Mouse (Mus musculus): Measurements from ENCODE around the gene Ifnl2. TPM values are rescaled to one million over a fixed set of nuclear protein-coding genes. Genes with fewer than 3 reads are reported as not detected.

Ifnl2 gene
- polyA plus RNA-seq, 1 experiment from 2014 or later = not detected

- Histone ChIP-seq H3K9me3 (replicated peaks; ENCODE audit: low read length) (no peaks in the 10 kb centered on the region), H3K4me1 (replicated peaks; ENCODE audit: insufficient read depth, low read length) (peaks cover 2% of the 10 kb centered on the region; the same call in 1 of the 2 replicates), H3K4me2 (ENCODE audit: low read length) (no peak overlapping the region), H3K27me3 (ENCODE audit: insufficient read depth, low read length) (no peaks in the 10 kb centered on the region), H3K27ac (no peak overlapping the region), H3K4me3 (replicated peaks; ENCODE audit: low read depth, low read length) (no peak overlapping the region), H3K36me3 (ENCODE audit: insufficient read depth, low read length) (no peaks in the 10 kb centered on the region), H3K9ac (ENCODE audit: low read depth, low read length) (no peak overlapping the region)
- DNase-seq (ENCODE audit: low spot score) = no peak
- ATAC-seq (replicated peaks; ENCODE audit: low FRiP score, low read depth) = no peak
- no peak for TF ChIP-seq CTCF (IDR thresholded peaks at IDR 0.05; ENCODE audit: low read depth)
- WGBS = 77% methylated on average over 11 of the region's 11 CpGs
These were observed 27.4 kb downstream of the Ifnl2 start for GRCm38 (mm10) chr7:28482854-28483253.

GRCm38 (mm10) chr7:28478854-28479253, 31.4 kb downstream of the Ifnl2 start:
- H3K4me3 ChIP-seq (replicated peaks; ENCODE audit: low read depth, low read length) = no peak overlapping the region
- under 1% methylated on average over 8 of the region's 8 CpGs for WGBS
- H3K4me2 ChIP-seq (ENCODE audit: low read length) = no peak overlapping the region
- no peaks in the 10 kb centered on the region for H3K36me3 ChIP-seq (ENCODE audit: insufficient read depth, low read length)
- H3K27me3 ChIP-seq (ENCODE audit: insufficient read depth, low read length) = no peaks in the 10 kb centered on the region
- ATAC-seq (replicated peaks; ENCODE audit: low FRiP score, low read depth) = peak; percentile 49; the same call in 1 of the 2 replicates
- no peak overlapping the region for H3K27ac ChIP-seq
- H3K4me1 ChIP-seq (replicated peaks; ENCODE audit: insufficient read depth, low read length) = no peaks in the 10 kb centered on the region
- TF ChIP-seq CTCF (IDR thresholded peaks at IDR 0.05; ENCODE audit: low read depth) = no peak
- H3K9ac ChIP-seq (ENCODE audit: low read depth, low read length) = no peak overlapping the region
- no peaks in the 10 kb centered on the region for H3K9me3 ChIP-seq (replicated peaks; ENCODE audit: low read length)
- peak; percentile 54 for DNase-seq (ENCODE audit: low spot score)

GRCm38 (mm10) chr7:28477363-28477762, 32.9 kb downstream of the Ifnl2 start:
- no peak overlapping the region for H3K27ac ChIP-seq
- H3K4me1 ChIP-seq (replicated peaks; ENCODE audit: insufficient read depth, low read length) = no peaks in the 10 kb centered on the region
- H3K9ac ChIP-seq (ENCODE audit: low read depth, low read length) = 0 out of 2 replicates have a peak overlapping the region, but pooled peaks have one; percentile 5
- no peak for TF ChIP-seq CTCF (IDR thresholded peaks at IDR 0.05; ENCODE audit: low read depth)
- no peaks in the 10 kb centered on the region for H3K27me3 ChIP-seq (ENCODE audit: insufficient read depth, low read length)
- ATAC-seq (replicated peaks; ENCODE audit: low FRiP score, low read depth) (no peak), DNase-seq (ENCODE audit: low spot score) (no peak)
- H3K4me3 ChIP-seq (replicated peaks; ENCODE audit: low read depth, low read length) = no peak overlapping the region
- H3K36me3 ChIP-seq (ENCODE audit: insufficient read depth, low read length) = no peaks in the 10 kb centered on the region
- no peaks in the 10 kb centered on the region for H3K9me3 ChIP-seq (replicated peaks; ENCODE audit: low read length)
- H3K4me2 ChIP-seq (ENCODE audit: low read length) = no peak overlapping the region
- WGBS = 83% methylated on average over 5 of the region's 5 CpGs

- ATAC-seq (replicated peaks; ENCODE audit: low FRiP score, low read depth) (no peak), DNase-seq (ENCODE audit: low spot score) (no peak)
- no peak overlapping the region for H3K27ac ChIP-seq
- no peaks in the 10 kb centered on the region for H3K9me3 ChIP-seq (replicated peaks; ENCODE audit: low read length)
- H3K9ac ChIP-seq (ENCODE audit: low read depth, low read length) = no peak overlapping the region
- peak; percentile 39; the same call in 1 of the 2 replicates for TF ChIP-seq CTCF (IDR thresholded peaks at IDR 0.05; ENCODE audit: low read depth)
- H3K4me1 ChIP-seq (replicated peaks; ENCODE audit: insufficient read depth, low read length) = no peaks in the 10 kb centered on the region
- no peak overlapping the region for H3K4me3 ChIP-seq (replicated peaks; ENCODE audit: low read depth, low read length)
- no peaks in the 10 kb centered on the region for H3K27me3 ChIP-seq (ENCODE audit: insufficient read depth, low read length)
- no peak overlapping the region for H3K4me2 ChIP-seq (ENCODE audit: low read length)
- 88% methylated on average over 6 of the region's 6 CpGs for WGBS
- H3K36me3 ChIP-seq (ENCODE audit: insufficient read depth, low read length) = no peaks in the 10 kb centered on the region
These were observed 34.1 kb downstream of the Ifnl2 start for GRCm38 (mm10) chr7:28476191-28476590.

- no peak; the same call in 1 of the 2 replicates for TF ChIP-seq CTCF (IDR thresholded peaks at IDR 0.05; ENCODE audit: low read depth)
- Histone ChIP-seq H3K27me3 (ENCODE audit: insufficient read depth, low read length) (no peaks in the 10 kb centered on the region), H3K9me3 (replicated peaks; ENCODE audit: low read length) (no peaks in the 10 kb centered on the region), H3K36me3 (ENCODE audit: insufficient read depth, low read length) (no peaks in the 10 kb centered on the region), H3K4me2 (ENCODE audit: low read length) (peak overlapping the region; percentile 92), H3K9ac (ENCODE audit: low read depth, low read length) (peak overlapping the region; percentile 74), H3K27ac (no peak overlapping the region), H3K4me1 (replicated peaks; ENCODE audit: insufficient read depth, low read length) (no peaks in the 10 kb centered on the region; the same call in 1 of the 2 replicates), H3K4me3 (replicated peaks; ENCODE audit: low read depth, low read length) (peak overlapping the region; percentile 50)
- 1% methylated on average over 63 of the region's 63 CpGs for WGBS
- ATAC-seq (replicated peaks; ENCODE audit: low FRiP score, low read depth) (peak; percentile 77), DNase-seq (ENCODE audit: low spot score) (peak; percentile 83)
These were observed 43.0 kb downstream of the Ifnl2 start for GRCm38 (mm10) chr7:28467213-28467751.

- ATAC-seq (replicated peaks; ENCODE audit: low FRiP score, low read depth) (peak; percentile 41; the same call in 1 of the 2 replicates), DNase-seq (ENCODE audit: low spot score) (no peak)
- peak overlapping the region; percentile 92 for H3K4me2 ChIP-seq (ENCODE audit: low read length)
- H3K9me3 ChIP-seq (replicated peaks; ENCODE audit: low read length) = no peaks in the 10 kb centered on the region
- H3K9ac ChIP-seq (ENCODE audit: low read depth, low read length) = peak overlapping the region; percentile 74
- no peaks in the 10 kb centered on the region; the same call in 1 of the 2 replicates for H3K4me1 ChIP-seq (replicated peaks; ENCODE audit: insufficient read depth, low read length)
- WGBS = 23% methylated on average over 40 of the region's 40 CpGs
- peak overlapping the region; percentile 50 for H3K4me3 ChIP-seq (replicated peaks; ENCODE audit: low read depth, low read length)
- no peak; the same call in 1 of the 2 replicates for TF ChIP-seq CTCF (IDR thresholded peaks at IDR 0.05; ENCODE audit: low read depth)
- no peak overlapping the region for H3K27ac ChIP-seq
- H3K27me3 ChIP-seq (ENCODE audit: insufficient read depth, low read length) = no peaks in the 10 kb centered on the region
- no peaks in the 10 kb centered on the region for H3K36me3 ChIP-seq (ENCODE audit: insufficient read depth, low read length)
These were observed 43.5 kb downstream of the Ifnl2 start for GRCm38 (mm10) chr7:28466721-28467212.
